Mouse (Mus musculus): ENCODE measurements around the gene Rpl18a. TPM values are rescaled to one million over a fixed set of nuclear protein-coding genes. Genes with fewer than 3 reads are reported as not detected.

Gene Rpl18a
- polyA plus RNA-seq, 1 experiment: 1,518 TPM

GRCm38 (mm10) chr8:70873364-70873985, 23.7 kb downstream of the Rpl18a start, which contains the start of gene Ccdc124:
Gene Ccdc124 (minus strand): TSS chr8:70873935.
- TF ChIP-seq POLR2A (IDR thresholded peaks at IDR 0.05; ENCODE audit: extremely low read depth, insufficient read depth, low read length) (peak; percentile 75), CTCF (IDR thresholded peaks at IDR 0.05; ENCODE audit: extremely low read depth, insufficient read depth, low read length) (peak; percentile 57)
- no peaks in the 10 kb centered on the region for H3K4me1 ChIP-seq (ENCODE audit: control insufficient read depth, insufficient read depth, low read length)
- H3K27ac ChIP-seq (ENCODE audit: insufficient read depth, low read length): peak within 1 kb of the TSS; percentile 89; the same call in 1 of the 2 replicates
- peak within 1 kb of the TSS; percentile 71 for H3K4me3 ChIP-seq (ENCODE audit: insufficient read depth, low read length)

- Histone ChIP-seq H3K4me3 (ENCODE audit: insufficient read depth, low read length) (peak overlapping the region; percentile 71), H3K4me1 (ENCODE audit: control insufficient read depth, insufficient read depth, low read length) (no peaks in the 10 kb centered on the region), H3K27ac (ENCODE audit: insufficient read depth, low read length) (peak overlapping the region; percentile 31; the same call in 1 of the 2 replicates)
- no peak for TF ChIP-seq CTCF (IDR thresholded peaks at IDR 0.05; ENCODE audit: extremely low read depth, insufficient read depth, low read length)
- no peak for TF ChIP-seq POLR2A (IDR thresholded peaks at IDR 0.05; ENCODE audit: extremely low read depth, insufficient read depth, low read length)
Observed at GRCm38 (mm10) chr8:70872643-70873363, 24.4 kb downstream of the Rpl18a start.

GRCm38 (mm10) chr8:70871195-70871807, 25.9 kb downstream of the Rpl18a start:
- H3K4me1 ChIP-seq (ENCODE audit: control insufficient read depth, insufficient read depth, low read length): no peaks in the 10 kb centered on the region
- no peak overlapping the region for H3K4me3 ChIP-seq (ENCODE audit: insufficient read depth, low read length)
- no peak overlapping the region for H3K27ac ChIP-seq (ENCODE audit: insufficient read depth, low read length)
- no peak for TF ChIP-seq CTCF (IDR thresholded peaks at IDR 0.05; ENCODE audit: extremely low read depth, insufficient read depth, low read length)
- TF ChIP-seq POLR2A (IDR thresholded peaks at IDR 0.05; ENCODE audit: extremely low read depth, insufficient read depth, low read length): no peak

- no peaks in the 10 kb centered on the region; the same call in 1 of the 2 replicates for H3K4me1 ChIP-seq (ENCODE audit: control insufficient read depth, insufficient read depth, low read length)
- no peak overlapping the region for H3K27ac ChIP-seq (ENCODE audit: insufficient read depth, low read length)
- TF ChIP-seq CTCF (IDR thresholded peaks at IDR 0.05; ENCODE audit: extremely low read depth, insufficient read depth, low read length) (peak; percentile 88), POLR2A (IDR thresholded peaks at IDR 0.05; ENCODE audit: extremely low read depth, insufficient read depth, low read length) (no peak)
- H3K4me3 ChIP-seq (ENCODE audit: insufficient read depth, low read length): no peak overlapping the region
Observed at GRCm38 (mm10) chr8:70869601-70870041, 27.6 kb downstream of the Rpl18a start.

GRCm38 (mm10) chr8:70869199-70869571, 28.0 kb downstream of the Rpl18a start:
- Histone ChIP-seq H3K27ac (ENCODE audit: insufficient read depth, low read length) (no peak overlapping the region), H3K4me1 (ENCODE audit: control insufficient read depth, insufficient read depth, low read length) (no peaks in the 10 kb centered on the region; the same call in 1 of the 2 replicates), H3K4me3 (ENCODE audit: insufficient read depth, low read length) (no peak overlapping the region)
- TF ChIP-seq POLR2A (IDR thresholded peaks at IDR 0.05; ENCODE audit: extremely low read depth, insufficient read depth, low read length): no peak

GRCm38 (mm10) chr8:70868559-70869198, 28.5 kb downstream of the Rpl18a start:
- H3K4me1 ChIP-seq (ENCODE audit: control insufficient read depth, insufficient read depth, low read length): no peaks in the 10 kb centered on the region; the same call in 1 of the 2 replicates

GRCm38 (mm10) chr8:70866566-70866965, 30.6 kb downstream of the Rpl18a start:
- no peak overlapping the region for H3K27ac ChIP-seq (ENCODE audit: insufficient read depth, low read length)
- no peak overlapping the region for H3K4me3 ChIP-seq (ENCODE audit: insufficient read depth, low read length)
- TF ChIP-seq POLR2A (IDR thresholded peaks at IDR 0.05; ENCODE audit: extremely low read depth, insufficient read depth, low read length): no peak
- TF ChIP-seq CTCF (IDR thresholded peaks at IDR 0.05; ENCODE audit: extremely low read depth, insufficient read depth, low read length): no peak
- H3K4me1 ChIP-seq (ENCODE audit: control insufficient read depth, insufficient read depth, low read length): no peaks in the 10 kb centered on the region; the same call in 1 of the 2 replicates

More at GRCm38 (mm10) chr8:70868559-70869198, 28.5 kb downstream of the Rpl18a start:
- no peak overlapping the region for H3K4me3 ChIP-seq (ENCODE audit: insufficient read depth, low read length)
- H3K27ac ChIP-seq (ENCODE audit: insufficient read depth, low read length): no peak overlapping the region
- TF ChIP-seq CTCF (IDR thresholded peaks at IDR 0.05; ENCODE audit: extremely low read depth, insufficient read depth, low read length) (no peak), POLR2A (IDR thresholded peaks at IDR 0.05; ENCODE audit: extremely low read depth, insufficient read depth, low read length) (no peak)

GRCm38 (mm10) chr8:70866001-70866520, 31.2 kb downstream of the Rpl18a start:
- TF ChIP-seq CTCF (IDR thresholded peaks at IDR 0.05; ENCODE audit: extremely low read depth, insufficient read depth, low read length) (no peak), POLR2A (IDR thresholded peaks at IDR 0.05; ENCODE audit: extremely low read depth, insufficient read depth, low read length) (no peak)
- no peaks in the 10 kb centered on the region; the same call in 1 of the 2 replicates for H3K4me1 ChIP-seq (ENCODE audit: control insufficient read depth, insufficient read depth, low read length)
- no peak overlapping the region for H3K27ac ChIP-seq (ENCODE audit: insufficient read depth, low read length)

More at GRCm38 (mm10) chr8:70866001-70866520, 31.2 kb downstream of the Rpl18a start:
- H3K4me3 ChIP-seq (ENCODE audit: insufficient read depth, low read length): peak overlapping the region; percentile 43

Data from cortical plate, adult 2 months (tissue).